Mouse (Mus musculus) stomach, embryonic 14.5 days (tissue): ENCODE measurements around the gene Cbx8. TPM values are rescaled to one million over a fixed set of nuclear protein-coding genes. Genes with fewer than 3 reads are reported as not detected.

Experiments used
- ATAC-seq: fragments of 200-750 bp; cut with Nextera tagmentation; 2 replicates; pipeline ENCODE4 v1.8.0; 2017; ENCODE audit warnings: low read depth, moderate TSS enrichment; ENCODE audit not compliant: insufficient number of reproducible peaks, insufficient read depth, low FRiP score
- H3K27ac ChIP-seq: fragments of 300-500 bp; sonication (generic); 2 replicates; pipeline ENCODE4 v1.5.1; 2014; ENCODE audit warnings: mild to moderate bottlenecking, low read length, moderate library complexity, mixed read lengths
- H3K27me3 ChIP-seq: fragments of 300-500 bp; sonication (generic); 2 replicates; pipeline ENCODE4 v1.6.1; 2014; ENCODE audit warnings: low read length, control low read depth, mixed read lengths; ENCODE audit not compliant: control insufficient read depth, insufficient read depth
- H3K36me3 ChIP-seq: fragments of 300-500 bp; sonication (generic); 2 replicates; pipeline ENCODE4 v1.6.1; 2014; ENCODE audit warnings: mild to moderate bottlenecking, control low read depth, low read length, moderate library complexity, mixed read lengths; ENCODE audit not compliant: control insufficient read depth, insufficient read depth
- H3K4me1 ChIP-seq: fragments of 300-500 bp; sonication (generic); 2 replicates; pipeline ENCODE4 v1.6.1; 2014; ENCODE audit warnings: low read length, control low read depth, mixed read lengths; ENCODE audit not compliant: control insufficient read depth, insufficient read depth
- H3K4me2 ChIP-seq: fragments of 300-500 bp; sonication (generic); replicated peaks from 2 replicates; pipeline ENCODE4 v1.6.1; 2014; ENCODE audit warnings: low read depth, low read length, control low read depth
- H3K4me3 ChIP-seq: fragments of 300-500 bp; sonication (generic); 2 replicates; pipeline ENCODE4 v1.5.1; 2014; ENCODE audit warnings: low read depth, low read length, control low read depth
- H3K9ac ChIP-seq: fragments of 300-500 bp; sonication (generic); replicated peaks from 2 replicates; pipeline ENCODE4 v1.6.1; 2014; ENCODE audit warnings: low read depth, mild to moderate bottlenecking, control low read depth, low read length, moderate library complexity, mixed read lengths
- H3K9me3 ChIP-seq: fragments of 300-500 bp; sonication (generic); 2 replicates; pipeline ENCODE4 v1.6.1; 2016; ENCODE audit warnings: low read depth, low read length, control low read depth; ENCODE audit not compliant: control insufficient read depth
- WGBS: fragments of 180-500 bp; shearing (Covaris S2); extraction: QIAGEN DNeasy Blood & Tissue Kit; methylation state at CpG from one replicate; pipeline ENCODE4 v1.1.7; 2014; 5-methylcytosine and 5-hydroxymethylcytosine counted together
- polyA plus RNA-seq: library from polyadenylated mRNA; unstranded; fragments of >200 nt; fragmentation: Nextera tagmentation; extraction: Ambion mirVana; gene quantifications from 2 replicates; pipeline ENCODE4 v1.2.1, GENCODE M21; 2014

Gene Cbx8
- polyA plus RNA-seq, 1 experiment from 2014 or later = 8.5 TPM

GRCm38 (mm10) chr11:119080461-119081147, 39.8 kb upstream of the Cbx8 start:
- no peaks in the 10 kb centered on the region for H3K9me3 ChIP-seq
- no peak overlapping the region for H3K4me2 ChIP-seq
- H3K9ac ChIP-seq = no peak overlapping the region
- WGBS = 59% methylated on average over 33 of the region's 33 CpGs
- no peak overlapping the region for H3K27ac ChIP-seq
- no peak for ATAC-seq
- no peak overlapping the region for H3K4me3 ChIP-seq
- 0 out of 2 replicates have a peak, but pooled peaks cover 3% of the 10 kb centered on the region for H3K27me3 ChIP-seq
- H3K4me1 ChIP-seq = peaks cover 56% of the 10 kb centered on the region
- H3K36me3 ChIP-seq = peaks cover 22% of the 10 kb centered on the region

GRCm38 (mm10) chr11:119079445-119079837, 38.7 kb upstream of the Cbx8 start:
- H3K9me3 ChIP-seq = no peaks in the 10 kb centered on the region
- H3K4me3 ChIP-seq = no peak overlapping the region
- peak overlapping the region; percentile 69 for H3K27ac ChIP-seq
- ATAC-seq = no peak
- peak overlapping the region; percentile 29 for H3K4me2 ChIP-seq
- peaks cover 53% of the 10 kb centered on the region for H3K4me1 ChIP-seq
- H3K9ac ChIP-seq = no peak overlapping the region; the same call in 1 of the 2 replicates
- H3K27me3 ChIP-seq = 0 out of 2 replicates have a peak, but pooled peaks cover 3% of the 10 kb centered on the region
- peaks cover 22% of the 10 kb centered on the region for H3K36me3 ChIP-seq
- 45% methylated on average over 7 of the region's 7 CpGs for WGBS

- H3K9ac ChIP-seq = no peak overlapping the region; the same call in 1 of the 2 replicates
- H3K9me3 ChIP-seq = no peaks in the 10 kb centered on the region
- H3K4me2 ChIP-seq = peak overlapping the region; percentile 29
- H3K36me3 ChIP-seq = peaks cover 22% of the 10 kb centered on the region
- peak overlapping the region; percentile 69 for H3K27ac ChIP-seq
- H3K27me3 ChIP-seq = 0 out of 2 replicates have a peak, but pooled peaks cover 3% of the 10 kb centered on the region
- ATAC-seq = peak; percentile 29; the same call in 1 of the 2 replicates
- no peak overlapping the region for H3K4me3 ChIP-seq
- peaks cover 48% of the 10 kb centered on the region for H3K4me1 ChIP-seq
- 8% methylated on average over 26 of the region's 27 CpGs for WGBS
Observed at GRCm38 (mm10) chr11:119078691-119079444, 38.1 kb upstream of the Cbx8 start.

GRCm38 (mm10) chr11:119077755-119078154, 37.0 kb upstream of the Cbx8 start:
- WGBS = 77% methylated on average over 4 of the region's 4 CpGs
- peaks cover 46% of the 10 kb centered on the region for H3K4me1 ChIP-seq
- 0 out of 2 replicates have a peak, but pooled peaks cover 3% of the 10 kb centered on the region for H3K27me3 ChIP-seq
- H3K27ac ChIP-seq = no peak overlapping the region
- no peak overlapping the region for H3K4me2 ChIP-seq
- H3K9me3 ChIP-seq = no peaks in the 10 kb centered on the region
- H3K9ac ChIP-seq = no peak overlapping the region
- peaks cover 22% of the 10 kb centered on the region for H3K36me3 ChIP-seq
- no peak for ATAC-seq
- no peak overlapping the region for H3K4me3 ChIP-seq

- ATAC-seq = no peak
- no peak overlapping the region for H3K9ac ChIP-seq
- H3K4me2 ChIP-seq = no peak overlapping the region
- peaks cover 4% of the 10 kb centered on the region for H3K36me3 ChIP-seq
- no peak overlapping the region for H3K4me3 ChIP-seq
- H3K27ac ChIP-seq = no peak overlapping the region
- no peaks in the 10 kb centered on the region for H3K9me3 ChIP-seq
- WGBS = 78% methylated on average over 5 of the region's 5 CpGs
- peaks cover 33% of the 10 kb centered on the region for H3K4me1 ChIP-seq
- no peaks in the 10 kb centered on the region for H3K27me3 ChIP-seq
Observed at GRCm38 (mm10) chr11:119075805-119076204, 35.0 kb upstream of the Cbx8 start.

- Histone ChIP-seq H3K27me3 (no peaks in the 10 kb centered on the region), H3K4me3 (no peak overlapping the region), H3K4me2 (no peak overlapping the region), H3K27ac (no peak overlapping the region), H3K9ac (no peak overlapping the region), H3K9me3 (no peaks in the 10 kb centered on the region), H3K36me3 (no peaks in the 10 kb centered on the region), H3K4me1 (peaks cover 22% of the 10 kb centered on the region)
- ATAC-seq = no peak
- 62% methylated on average over 6 of the region's 6 CpGs for WGBS
Observed at GRCm38 (mm10) chr11:119073876-119074433, 33.2 kb upstream of the Cbx8 start.

GRCm38 (mm10) chr11:119072986-119073385, 32.2 kb upstream of the Cbx8 start:
- Histone ChIP-seq H3K27me3 (no peaks in the 10 kb centered on the region), H3K9ac (no peak overlapping the region), H3K36me3 (no peaks in the 10 kb centered on the region), H3K4me3 (no peak overlapping the region), H3K4me2 (no peak overlapping the region), H3K9me3 (no peaks in the 10 kb centered on the region), H3K4me1 (peaks cover 13% of the 10 kb centered on the region), H3K27ac (no peak overlapping the region)
- no peak for ATAC-seq
- 45% methylated on average over 6 of the region's 6 CpGs for WGBS

- Histone ChIP-seq H3K4me3 (no peak overlapping the region), H3K9ac (no peak overlapping the region), H3K27me3 (no peaks in the 10 kb centered on the region), H3K4me2 (no peak overlapping the region), H3K9me3 (no peaks in the 10 kb centered on the region), H3K27ac (no peak overlapping the region), H3K4me1 (peaks cover 12% of the 10 kb centered on the region; the same call in 1 of the 2 replicates), H3K36me3 (no peaks in the 10 kb centered on the region)
- no peak for ATAC-seq
- WGBS = 74% methylated on average over 7 of the region's 7 CpGs
Observed at GRCm38 (mm10) chr11:119072239-119072638, 31.5 kb upstream of the Cbx8 start.
